Mouse (Mus musculus): ENCODE results near the gene Ensa. TPM values are rescaled to one million over a fixed set of nuclear protein-coding genes. Genes with fewer than 3 reads are reported as not detected.
"Not testable (repeated sequence)": the region's sequence is repeated elsewhere in the genome, so short reads cannot be mapped to it uniquely, and the experiment has no call there.

Ensa gene
- polyA plus RNA-seq, 1 experiment, result 10.1 TPM

DNA sequence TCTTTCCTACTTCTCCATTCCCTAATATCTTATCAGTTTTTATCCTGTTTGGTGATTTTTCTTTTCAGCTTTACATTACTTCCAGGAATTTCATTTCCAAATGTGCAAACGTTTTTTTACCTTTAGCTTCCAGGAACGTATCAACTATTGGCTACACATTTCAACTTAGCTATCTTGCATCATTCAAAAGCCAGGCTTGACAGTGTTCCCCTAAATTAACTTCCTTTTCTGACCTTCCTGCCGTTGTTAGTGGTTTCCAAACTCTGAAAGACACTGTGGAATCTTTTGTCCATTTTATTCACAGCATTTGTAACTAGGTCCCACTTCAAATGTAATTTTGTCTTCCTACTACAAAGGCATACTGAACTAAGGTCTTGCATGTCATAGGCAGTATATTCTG lies 15.6 kb upstream of the Ensa start:
- Histone ChIP-seq H3K27me3 (ENCODE audit: control insufficient read depth, insufficient read depth, low read length) (no peaks in the 10 kb centered on the region), H3K27ac (ENCODE audit: insufficient read depth, low read depth, low read length) (no peak overlapping the region), H3K4me3 (ENCODE audit: low read depth, low read length) (no peak overlapping the region), H3K36me3 (ENCODE audit: control insufficient read depth, insufficient read depth, low read length) (peaks cover 32% of the 10 kb centered on the region), H3K4me1 (ENCODE audit: control insufficient read depth, insufficient read depth, insufficient read length, low read length) (peaks cover 3% of the 10 kb centered on the region; the same call in 1 of the 2 replicates)
- 64% methylated on average over 3 of the region's 3 CpGs for WGBS
- TF ChIP-seq POLR2A (IDR thresholded peaks at IDR 0.05; ENCODE audit: low read depth, low read length) (no peak), CTCF (IDR thresholded peaks at IDR 0.05; ENCODE audit: extremely low read depth, insufficient read length, insufficient replicate concordance, low read depth, low read length) (no peak)

DNA sequence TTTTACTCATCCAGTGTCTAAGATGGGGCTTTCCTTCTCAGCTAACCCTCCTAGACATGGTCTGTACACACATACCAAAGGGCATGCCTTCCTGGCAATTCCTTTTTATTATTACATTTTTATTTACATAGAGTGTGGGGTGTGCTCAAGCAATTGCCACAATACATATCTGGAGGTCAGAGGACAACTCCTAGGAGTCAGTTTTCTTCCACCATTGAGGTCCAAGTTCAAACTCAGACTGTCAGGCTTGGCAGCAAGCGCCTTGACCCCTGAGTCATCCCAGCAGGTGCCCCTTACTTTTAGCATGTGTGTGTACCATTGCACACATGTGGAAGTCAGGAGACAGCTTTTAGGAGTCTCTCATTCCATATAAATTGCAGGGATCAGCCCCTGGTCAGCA lies 10.8 kb upstream of the Ensa start:
- H3K36me3 ChIP-seq (ENCODE audit: control insufficient read depth, insufficient read depth, low read length), result peaks cover 45% of the 10 kb centered on the region
- H3K4me1 ChIP-seq (ENCODE audit: control insufficient read depth, insufficient read depth, insufficient read length, low read length), result peaks cover 4% of the 10 kb centered on the region; the same call in 1 of the 2 replicates
- H3K27me3 ChIP-seq (ENCODE audit: control insufficient read depth, insufficient read depth, low read length), result no peaks in the 10 kb centered on the region
- H3K4me3 ChIP-seq (ENCODE audit: low read depth, low read length), result no peak overlapping the region
- peak overlapping the region; percentile 96 for H3K27ac ChIP-seq (ENCODE audit: insufficient read depth, low read depth, low read length)
- TF ChIP-seq CTCF (IDR thresholded peaks at IDR 0.05; ENCODE audit: extremely low read depth, insufficient read length, insufficient replicate concordance, low read depth, low read length), result no peak
- 37% methylated on average over 1 of the region's 1 CpGs for WGBS

- TF ChIP-seq POLR2A (IDR thresholded peaks at IDR 0.05; ENCODE audit: low read depth, low read length), result no peak
- TF ChIP-seq CTCF (IDR thresholded peaks at IDR 0.05; ENCODE audit: extremely low read depth, insufficient read length, insufficient replicate concordance, low read depth, low read length), result no peak
- WGBS, result 56% methylated on average over 1 of the region's 1 CpGs
- H3K27me3 ChIP-seq (ENCODE audit: control insufficient read depth, insufficient read depth, low read length), result no peaks in the 10 kb centered on the region
Observed at GRCm38 (mm10) chr3:95618511-95618910, 6.3 kb upstream of the Ensa start.

GRCm38 (mm10) chr3:95621241-95621640 lies 3.6 kb upstream of the Ensa start:
- H3K4me3 ChIP-seq (ENCODE audit: low read depth, low read length), result no peak overlapping the region
- no peak for TF ChIP-seq CTCF (IDR thresholded peaks at IDR 0.05; ENCODE audit: extremely low read depth, insufficient read length, insufficient replicate concordance, low read depth, low read length)
- no peak for TF ChIP-seq POLR2A (IDR thresholded peaks at IDR 0.05; ENCODE audit: low read depth, low read length)
- no peaks in the 10 kb centered on the region for H3K27me3 ChIP-seq (ENCODE audit: control insufficient read depth, insufficient read depth, low read length)
- H3K4me1 ChIP-seq (ENCODE audit: control insufficient read depth, insufficient read depth, insufficient read length, low read length), result peaks cover under 1% of the 10 kb centered on the region; the same call in 1 of the 2 replicates
- WGBS, result 88% methylated on average over 1 of the region's 1 CpGs
- H3K36me3 ChIP-seq (ENCODE audit: control insufficient read depth, insufficient read depth, low read length), result peaks cover 31% of the 10 kb centered on the region
- no peak overlapping the region for H3K27ac ChIP-seq (ENCODE audit: insufficient read depth, low read depth, low read length)

More at GRCm38 (mm10) chr3:95618511-95618910, 6.3 kb upstream of the Ensa start:
- Histone ChIP-seq H3K27ac (ENCODE audit: insufficient read depth, low read depth, low read length) (no peak overlapping the region), H3K36me3 (ENCODE audit: control insufficient read depth, insufficient read depth, low read length) (peaks cover 39% of the 10 kb centered on the region), H3K4me3 (ENCODE audit: low read depth, low read length) (no peak overlapping the region), H3K4me1 (ENCODE audit: control insufficient read depth, insufficient read depth, insufficient read length, low read length) (peaks cover 4% of the 10 kb centered on the region; the same call in 1 of the 2 replicates)

GRCm38 (mm10) chr3:95622421-95622820 lies 2.4 kb upstream of the Ensa start:
- 94% methylated on average over 20 of the region's 20 CpGs for WGBS
- H3K4me1 ChIP-seq (ENCODE audit: control insufficient read depth, insufficient read depth, insufficient read length, low read length); H3K27ac ChIP-seq (ENCODE audit: insufficient read depth, low read depth, low read length); H3K4me3 ChIP-seq (ENCODE audit: low read depth, low read length); H3K27me3 ChIP-seq (ENCODE audit: control insufficient read depth, insufficient read depth, low read length): not testable (repeated sequence)
- H3K36me3 ChIP-seq (ENCODE audit: control insufficient read depth, insufficient read depth, low read length), result peaks cover 29% of the 10 kb centered on the region

DNA sequence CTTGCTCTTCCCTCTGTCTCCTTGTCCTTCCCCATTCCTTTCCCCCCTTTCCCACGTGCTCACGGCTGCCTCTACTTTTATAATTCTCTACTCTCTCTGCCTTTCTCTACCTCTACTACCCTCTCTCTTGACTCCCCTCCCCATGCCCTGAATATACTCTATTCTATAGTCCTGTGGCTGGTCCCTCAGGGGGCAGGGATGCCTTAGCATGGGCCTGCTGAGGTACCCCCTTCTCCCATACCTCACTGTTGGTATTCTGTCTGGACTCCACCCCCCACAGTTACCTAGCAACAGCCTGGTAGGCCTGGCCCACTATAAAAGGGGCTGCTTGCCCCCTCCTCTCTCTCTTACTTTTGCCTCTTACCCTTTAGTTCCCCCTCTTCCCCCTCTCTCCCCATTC lies 1.2 kb upstream of the Ensa start:
- Histone ChIP-seq H3K27me3 (ENCODE audit: control insufficient read depth, insufficient read depth, low read length) (no peaks in the 10 kb centered on the region), H3K4me1 (ENCODE audit: control insufficient read depth, insufficient read depth, insufficient read length, low read length) (peaks cover 5% of the 10 kb centered on the region; the same call in 1 of the 2 replicates), H3K4me3 (ENCODE audit: low read depth, low read length) (no peak overlapping the region), H3K36me3 (ENCODE audit: control insufficient read depth, insufficient read depth, low read length) (peaks cover 31% of the 10 kb centered on the region), H3K27ac (ENCODE audit: insufficient read depth, low read depth, low read length) (no peak overlapping the region)
- WGBS, result 69% methylated on average over 2 of the region's 2 CpGs
- TF ChIP-seq CTCF (IDR thresholded peaks at IDR 0.05; ENCODE audit: extremely low read depth, insufficient read length, insufficient replicate concordance, low read depth, low read length) (no peak), POLR2A (IDR thresholded peaks at IDR 0.05; ENCODE audit: low read depth, low read length) (no peak)

DNA sequence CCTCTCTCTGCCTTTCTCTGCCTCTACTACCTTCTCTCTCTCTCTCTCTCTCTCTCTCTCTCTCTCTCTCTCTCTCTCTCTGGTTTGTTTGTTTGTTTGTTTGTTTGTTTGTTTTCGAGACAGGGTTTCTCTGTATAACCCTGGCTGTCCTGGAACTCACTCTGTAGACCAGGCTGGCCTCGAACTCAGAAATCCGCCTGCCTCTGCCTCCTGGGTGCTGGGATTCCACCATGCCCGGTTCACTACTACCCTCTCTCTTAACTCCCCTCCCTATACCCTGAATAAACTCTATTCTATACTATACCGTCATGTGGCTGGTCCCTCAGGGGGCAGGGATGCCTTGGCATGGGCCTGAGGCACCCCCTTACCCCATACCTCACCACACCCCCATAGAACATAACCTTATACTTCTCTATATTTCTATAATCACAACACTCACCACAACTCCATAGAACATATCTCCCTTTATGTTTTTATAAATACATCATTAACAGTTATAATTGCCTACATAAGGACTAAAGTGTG lies 740 bp upstream of the Ensa start:
- not testable (repeated sequence) for H3K4me3 ChIP-seq (ENCODE audit: low read depth, low read length)
- 70% methylated on average over 5 of the region's 5 CpGs for WGBS
- peak overlapping the region; percentile 62; the same call in 1 of the 2 replicates for H3K27ac ChIP-seq (ENCODE audit: insufficient read depth, low read depth, low read length)

GRCm38 (mm10) chr3:95627763-95628162 lies 3.0 kb downstream of the Ensa start:
- H3K27me3 ChIP-seq (ENCODE audit: control insufficient read depth, insufficient read depth, low read length), result no peaks in the 10 kb centered on the region
- WGBS, result 88% methylated on average over 5 of the region's 5 CpGs
- no peak overlapping the region for H3K4me3 ChIP-seq (ENCODE audit: low read depth, low read length)
- no peak for TF ChIP-seq POLR2A (IDR thresholded peaks at IDR 0.05; ENCODE audit: low read depth, low read length)
- TF ChIP-seq CTCF (IDR thresholded peaks at IDR 0.05; ENCODE audit: extremely low read depth, insufficient read length, insufficient replicate concordance, low read depth, low read length), result no peak
- peaks cover 5% of the 10 kb centered on the region for H3K4me1 ChIP-seq (ENCODE audit: control insufficient read depth, insufficient read depth, insufficient read length, low read length)
- peaks cover 50% of the 10 kb centered on the region for H3K36me3 ChIP-seq (ENCODE audit: control insufficient read depth, insufficient read depth, low read length)
- no peak overlapping the region for H3K27ac ChIP-seq (ENCODE audit: insufficient read depth, low read depth, low read length)

More for the DNA sequence above, 740 bp upstream of the Ensa start:
- not testable (repeated sequence) for H3K4me1 ChIP-seq (ENCODE audit: control insufficient read depth, insufficient read depth, insufficient read length, low read length); H3K27me3 ChIP-seq (ENCODE audit: control insufficient read depth, insufficient read depth, low read length)
- peaks cover 33% of the 10 kb centered on the region for H3K36me3 ChIP-seq (ENCODE audit: control insufficient read depth, insufficient read depth, low read length)
